Mouse (Mus musculus) midbrain, embryonic 13.5 days (tissue): Measurements from ENCODE around the gene Cdan1. TPM values are rescaled to one million over a fixed set of nuclear protein-coding genes. Genes with fewer than 3 reads are reported as not detected.
A peak's percentile ranks its signal among the peaks of the same experiment; 100 is the strongest.

ENCODE experiments used
- ATAC-seq: fragments of 200-750 bp; cut with Nextera tagmentation; 2 replicates; pipeline ENCODE4 v1.8.0; 2017; ENCODE audit warnings: mild to moderate bottlenecking, moderate TSS enrichment, moderate library complexity
- H3K27ac ChIP-seq: fragments of 300-500 bp; sonication (generic); 2 replicates; pipeline ENCODE4 v1.5.1; 2015; ENCODE audit warnings: inconsistent platforms, mild to moderate bottlenecking, moderate library complexity
- H3K27me3 ChIP-seq: fragments of 300-500 bp; sonication (generic); 2 replicates; pipeline ENCODE4 v1.6.1; 2015; ENCODE audit warnings: mild to moderate bottlenecking, inconsistent platforms
- H3K36me3 ChIP-seq: fragments of 300-500 bp; sonication (generic); 2 replicates; pipeline ENCODE4 v1.6.1; 2015; ENCODE audit warnings: mild to moderate bottlenecking, inconsistent platforms
- H3K4me1 ChIP-seq: fragments of 300-500 bp; sonication (generic); replicated peaks from 2 replicates; pipeline ENCODE4 v1.6.1; 2015; ENCODE audit warnings: inconsistent platforms
- H3K4me2 ChIP-seq: fragments of 300-500 bp; sonication (generic); replicated peaks from 2 replicates; pipeline ENCODE4 v1.6.1; 2015; ENCODE audit warnings: moderate library complexity, mild to moderate bottlenecking, inconsistent platforms
- H3K4me3 ChIP-seq: fragments of 300-500 bp; sonication (generic); replicated peaks from 2 replicates; pipeline ENCODE4 v1.5.1; 2015; ENCODE audit warnings: mild to moderate bottlenecking, inconsistent platforms
- H3K9ac ChIP-seq: fragments of 300-500 bp; sonication (generic); replicated peaks from 2 replicates; pipeline ENCODE4 v1.6.1; 2015; ENCODE audit warnings: mild to moderate bottlenecking, inconsistent platforms
- H3K9me3 ChIP-seq: fragments of 300-500 bp; sonication (generic); 2 replicates; pipeline ENCODE4 v1.6.1; 2016; ENCODE audit warnings: mild to moderate bottlenecking, inconsistent platforms
- WGBS: fragments of 180-500 bp; shearing (Covaris S2); methylation state at CpG from one replicate; pipeline ENCODE4 v1.1.7; 2015; 5-methylcytosine and 5-hydroxymethylcytosine counted together
- polyA plus RNA-seq: library from polyadenylated mRNA; unstranded; fragments of >200 nt; fragmentation: Nextera tagmentation; extraction: Ambion mirVana; gene quantifications from 2 replicates; pipeline ENCODE4 v1.2.1, GENCODE M21; 2015

The Cdan1 gene
- polyA plus RNA-seq, 1 experiment from 2014 or later, result 5.7 TPM

- WGBS, result under 1% methylated on average over 39 of the region's 39 CpGs
- no peaks in the 10 kb centered on the region for H3K36me3 ChIP-seq
- ATAC-seq, result peak; percentile 100
- H3K4me3 ChIP-seq, result peak within 1 kb of the TSS; percentile 87
- H3K27ac ChIP-seq, result peak within 1 kb of the TSS; percentile 91
- H3K4me1 ChIP-seq, result peaks cover 19% of the 10 kb centered on the region
- no peaks in the 10 kb centered on the region for H3K27me3 ChIP-seq
- H3K4me2 ChIP-seq, result peak within 1 kb of the TSS; percentile 72
- H3K9ac ChIP-seq, result peak within 1 kb of the TSS; percentile 95
- no peaks in the 10 kb centered on the region for H3K9me3 ChIP-seq
Measured at GRCm38 (mm10) chr2:120850424-120851082, 625 bp upstream of the Cdan1 start, which contains the start of gene Ttbk2. TSS of gene Ttbk2 (minus strand) at chr2:120850604.

- WGBS, result 100% methylated on average over 1 of the region's 1 CpGs
Measured at GRCm38 (mm10) chr2:120845280-120845679, 4.6 kb downstream of the Cdan1 start.

GRCm38 (mm10) chr2:120843990-120844389 is 5.9 kb downstream of the Cdan1 start:
- 90% methylated on average over 4 of the region's 4 CpGs for WGBS
- Histone ChIP-seq H3K9ac (no peak overlapping the region), H3K27ac (no peak overlapping the region), H3K4me3 (no peak overlapping the region), H3K4me1 (peaks cover 9% of the 10 kb centered on the region), H3K9me3 (no peaks in the 10 kb centered on the region), H3K27me3 (no peaks in the 10 kb centered on the region), H3K36me3 (no peaks in the 10 kb centered on the region), H3K4me2 (no peak overlapping the region)
- ATAC-seq, result no peak

More at GRCm38 (mm10) chr2:120845280-120845679, 4.6 kb downstream of the Cdan1 start:
- Histone ChIP-seq H3K4me3 (no peak overlapping the region), H3K9me3 (no peaks in the 10 kb centered on the region), H3K4me1 (peaks cover 13% of the 10 kb centered on the region), H3K4me2 (no peak overlapping the region), H3K36me3 (no peaks in the 10 kb centered on the region), H3K27ac (no peak overlapping the region), H3K27me3 (no peaks in the 10 kb centered on the region), H3K9ac (no peak overlapping the region)
- ATAC-seq, result no peak

GRCm38 (mm10) chr2:120841211-120841610 is 8.7 kb downstream of the Cdan1 start:
- ATAC-seq, result no peak
- WGBS, result 83% methylated on average over 1 of the region's 1 CpGs
- Histone ChIP-seq H3K27ac (no peak overlapping the region), H3K9me3 (no peaks in the 10 kb centered on the region), H3K4me1 (no peaks in the 10 kb centered on the region), H3K27me3 (no peaks in the 10 kb centered on the region), H3K9ac (no peak overlapping the region), H3K4me2 (no peak overlapping the region), H3K4me3 (no peak overlapping the region), H3K36me3 (peaks cover 6% of the 10 kb centered on the region; the same call in 1 of the 2 replicates)

- Histone ChIP-seq H3K4me2 (no peak overlapping the region), H3K9ac (no peak overlapping the region), H3K9me3 (0 out of 2 replicates have a peak, but pooled peaks cover 3% of the 10 kb centered on the region), H3K27ac (no peak overlapping the region), H3K4me1 (no peaks in the 10 kb centered on the region), H3K27me3 (no peaks in the 10 kb centered on the region), H3K4me3 (no peak overlapping the region), H3K36me3 (peaks cover 20% of the 10 kb centered on the region)
- 97% methylated on average over 4 of the region's 4 CpGs for WGBS
- ATAC-seq, result no peak
Measured at GRCm38 (mm10) chr2:120835167-120835566, 14.8 kb downstream of the Cdan1 start.

GRCm38 (mm10) chr2:120826936-120827638 is 22.8 kb downstream of the Cdan1 start:
- H3K27ac ChIP-seq, result no peak overlapping the region
- no peak overlapping the region for H3K9ac ChIP-seq
- H3K4me3 ChIP-seq, result no peak overlapping the region
- H3K9me3 ChIP-seq, result no peaks in the 10 kb centered on the region
- no peak for ATAC-seq
- WGBS, result 53% methylated on average over 1 of the region's 1 CpGs
- H3K4me2 ChIP-seq, result no peak overlapping the region
- no peaks in the 10 kb centered on the region for H3K4me1 ChIP-seq
- peaks cover 10% of the 10 kb centered on the region; the same call in 1 of the 2 replicates for H3K36me3 ChIP-seq
- no peaks in the 10 kb centered on the region for H3K27me3 ChIP-seq

- Histone ChIP-seq H3K4me3 (no peak overlapping the region), H3K9me3 (no peaks in the 10 kb centered on the region), H3K4me2 (no peak overlapping the region), H3K9ac (no peak overlapping the region), H3K36me3 (peaks cover 46% of the 10 kb centered on the region), H3K27ac (no peak overlapping the region), H3K27me3 (no peaks in the 10 kb centered on the region), H3K4me1 (no peaks in the 10 kb centered on the region)
- WGBS, result 97% methylated on average over 2 of the region's 2 CpGs
- no peak for ATAC-seq
Measured at GRCm38 (mm10) chr2:120770265-120770935, 79.5 kb downstream of the Cdan1 start.

GRCm38 (mm10) chr2:120761922-120762321 is 88.0 kb downstream of the Cdan1 start:
- H3K9ac ChIP-seq, result no peak overlapping the region
- no peak overlapping the region for H3K27ac ChIP-seq
- ATAC-seq, result no peak
- no peaks in the 10 kb centered on the region for H3K4me1 ChIP-seq
- H3K36me3 ChIP-seq, result peaks cover 64% of the 10 kb centered on the region
- H3K4me3 ChIP-seq, result no peak overlapping the region
- H3K27me3 ChIP-seq, result no peaks in the 10 kb centered on the region
- no peak overlapping the region for H3K4me2 ChIP-seq
- no peaks in the 10 kb centered on the region for H3K9me3 ChIP-seq

- no peak overlapping the region for H3K27ac ChIP-seq
- no peaks in the 10 kb centered on the region for H3K4me1 ChIP-seq
- no peak overlapping the region for H3K4me3 ChIP-seq
- no peaks in the 10 kb centered on the region for H3K9me3 ChIP-seq
- H3K27me3 ChIP-seq, result no peaks in the 10 kb centered on the region
- no peak overlapping the region for H3K4me2 ChIP-seq
- H3K36me3 ChIP-seq, result peaks cover 78% of the 10 kb centered on the region
- ATAC-seq, result no peak
- no peak overlapping the region for H3K9ac ChIP-seq
- WGBS, result 100% methylated on average over 2 of the region's 2 CpGs
Measured at GRCm38 (mm10) chr2:120748041-120748440, 101.9 kb downstream of the Cdan1 start.

GRCm38 (mm10) chr2:120745496-120745895 is 104.4 kb downstream of the Cdan1 start:
- no peak for ATAC-seq
- Histone ChIP-seq H3K27me3 (no peaks in the 10 kb centered on the region), H3K4me3 (no peak overlapping the region), H3K9me3 (no peaks in the 10 kb centered on the region), H3K4me1 (no peaks in the 10 kb centered on the region), H3K27ac (no peak overlapping the region), H3K4me2 (no peak overlapping the region), H3K9ac (no peak overlapping the region), H3K36me3 (peaks cover 80% of the 10 kb centered on the region)
- WGBS, result 100% methylated on average over 1 of the region's 1 CpGs

- Histone ChIP-seq H3K9me3 (no peaks in the 10 kb centered on the region), H3K27ac (peak overlapping the region; percentile 93), H3K27me3 (no peaks in the 10 kb centered on the region), H3K36me3 (peaks cover 24% of the 10 kb centered on the region), H3K4me3 (peak overlapping the region; percentile 93), H3K4me1 (peaks cover 36% of the 10 kb centered on the region), H3K4me2 (peak overlapping the region; percentile 89), H3K9ac (peak overlapping the region; percentile 93; the same call in 1 of the 2 replicates)
- ATAC-seq, result no peak
- whole genome bisulfite sequencing, result 36% methylated on average over 7 of the region's 7 CpGs
Measured at GRCm38 (mm10) chr2:120731877-120732530, 117.9 kb downstream of the Cdan1 start.
